Mouse (Mus musculus): ENCODE measurements around the gene 6030408B16Rik. TPM values are rescaled to one million over a fixed set of nuclear protein-coding genes. Genes with fewer than 3 reads are reported as not detected.
A peak's percentile ranks its signal among the peaks of the same experiment; 100 is the strongest.

Gene 6030408B16Rik
- total RNA-seq, 1 experiment from 2014 or later = 0.27 TPM

GRCm38 (mm10) chr15:101267053-101268032 lies 25.7 kb upstream of the 6030408B16Rik start:
- DNase-seq = no peak

- DNase-seq = no peak
These were observed 22.8 kb upstream of the 6030408B16Rik start for GRCm38 (mm10) chr15:101270101-101270820.

GRCm38 (mm10) chr15:101271107-101271506 lies 21.9 kb upstream of the 6030408B16Rik start:
- DNase-seq = no peak

GRCm38 (mm10) chr15:101271513-101271912 lies 21.5 kb upstream of the 6030408B16Rik start:
- DNase-seq = no peak

- no peak for DNase-seq
These were observed 18.6 kb upstream of the 6030408B16Rik start for GRCm38 (mm10) chr15:101274380-101274779.

GRCm38 (mm10) chr15:101277351-101277899 lies 15.6 kb upstream of the 6030408B16Rik start:
- no peak for DNase-seq

GRCm38 (mm10) chr15:101278589-101278988 lies 14.4 kb upstream of the 6030408B16Rik start:
- DNase-seq = peak; percentile 42

- DNase-seq = peak; percentile 83
These were observed 13.5 kb upstream of the 6030408B16Rik start for GRCm38 (mm10) chr15:101279430-101279999.

- no peak for DNase-seq
These were observed 10.5 kb upstream of the 6030408B16Rik start for GRCm38 (mm10) chr15:101282471-101282870.

GRCm38 (mm10) chr15:101283183-101283910 lies 9.7 kb upstream of the 6030408B16Rik start:
- DNase-seq = no peak

- DNase-seq = peak; percentile 88
These were observed 8.9 kb upstream of the 6030408B16Rik start, which contains the start of gene Atg101 for GRCm38 (mm10) chr15:101283911-101284750. Gene Atg101, plus strand, starts transcription at chr15:101284272.

GRCm38 (mm10) chr15:101286129-101286770 lies 6.8 kb upstream of the 6030408B16Rik start:
- DNase-seq = no peak

GRCm38 (mm10) chr15:101287361-101287760 lies 5.7 kb upstream of the 6030408B16Rik start:
- DNase-seq = no peak

GRCm38 (mm10) chr15:101290354-101290753 lies 2.7 kb upstream of the 6030408B16Rik start:
- no peak for DNase-seq

- no peak for DNase-seq
These were observed 1.0 kb upstream of the 6030408B16Rik start for GRCm38 (mm10) chr15:101292012-101292411.

- no peak for DNase-seq
These were observed 1.2 kb downstream of the 6030408B16Rik start for GRCm38 (mm10) chr15:101294028-101294894.

GRCm38 (mm10) chr15:101295106-101295505 lies 2.1 kb downstream of the 6030408B16Rik start:
- no peak for DNase-seq

GRCm38 (mm10) chr15:101295616-101296015 lies 2.6 kb downstream of the 6030408B16Rik start:
- DNase-seq = no peak

- DNase-seq = no peak
These were observed 3.1 kb downstream of the 6030408B16Rik start for GRCm38 (mm10) chr15:101296091-101296490.
